Mouse (Mus musculus): ENCODE results near the gene Rbbp4.

- TF ChIP-seq POLR2A (IDR thresholded peaks at IDR 0.05; ENCODE audit: borderline replicate concordance, low read depth, low read length) (no peak), CTCF (IDR thresholded peaks at IDR 0.05; ENCODE audit: low read depth, low read length) (no peak)
These were observed 4.6 kb upstream of the Rbbp4 start for GRCm38 (mm10) chr4:129339743-129340142.
